Mouse (Mus musculus) c-Kit-positive CD71-negative TER-119-negative erythroid progenitor cells, embryonic 14.5 days (primary cell): ENCODE measurements around the gene Nup93.
A peak's percentile ranks its signal among the peaks of the same experiment; 100 is the strongest.
"Not testable (repeated sequence)": the region's sequence is repeated elsewhere in the genome, so short reads cannot be mapped to it uniquely, and the experiment has no call there.

Experiments
- DNase-seq: peaks from one replicate; pipeline ENCODE4 v3.0.0-alpha.2; 2013; ENCODE audit warnings: low read depth

The Nup93 gene

DNA sequence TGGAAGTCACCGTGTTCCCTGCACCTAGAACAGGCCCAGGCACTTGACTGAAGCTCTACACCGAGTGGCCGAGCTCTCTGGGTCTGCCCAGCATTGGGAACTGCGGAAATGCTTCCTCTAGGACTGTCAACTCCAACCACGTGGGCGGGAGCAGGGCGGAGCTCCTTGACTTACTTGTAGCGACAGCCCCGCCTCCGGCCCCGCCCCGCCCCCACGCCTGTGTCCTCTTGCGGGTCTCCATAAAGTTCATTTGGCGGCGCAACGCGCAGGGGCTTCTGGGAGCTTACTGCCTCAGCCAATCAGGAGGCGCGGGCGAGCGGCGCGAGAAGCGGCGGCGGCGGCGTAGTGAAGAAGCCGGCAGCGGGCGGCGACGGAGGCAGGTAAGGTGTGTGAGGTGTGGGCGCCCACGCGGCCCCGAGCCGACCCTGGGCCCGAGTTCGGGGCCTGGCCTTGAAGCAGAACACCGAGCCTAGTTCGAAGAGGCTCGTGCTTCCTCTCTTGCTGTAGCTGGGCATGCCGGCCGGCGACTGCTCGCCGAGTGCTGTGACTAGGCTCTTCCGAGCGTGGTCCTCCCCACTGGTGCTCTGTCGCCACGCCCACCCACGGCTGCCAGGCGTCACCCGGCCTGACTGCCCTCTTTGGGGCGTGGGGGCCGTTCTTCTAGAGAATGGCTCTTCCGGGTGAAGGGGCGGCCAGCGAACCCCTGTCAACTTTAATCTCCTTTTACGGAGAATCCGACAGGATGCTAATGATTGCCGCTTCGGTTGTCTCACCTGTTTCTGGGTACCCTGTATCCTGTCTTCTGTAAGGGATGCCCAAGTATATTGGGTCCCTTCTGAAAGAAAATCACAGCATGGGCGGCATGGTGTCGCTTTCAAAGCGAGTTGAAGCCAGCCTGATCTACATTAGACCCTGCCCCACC is at the start of gene Nup93:
TSS of gene Nup93 (plus strand) at position 313 of the 922 bp plus-strand sequence.
- DNase-seq: peak; percentile 94

DNA sequence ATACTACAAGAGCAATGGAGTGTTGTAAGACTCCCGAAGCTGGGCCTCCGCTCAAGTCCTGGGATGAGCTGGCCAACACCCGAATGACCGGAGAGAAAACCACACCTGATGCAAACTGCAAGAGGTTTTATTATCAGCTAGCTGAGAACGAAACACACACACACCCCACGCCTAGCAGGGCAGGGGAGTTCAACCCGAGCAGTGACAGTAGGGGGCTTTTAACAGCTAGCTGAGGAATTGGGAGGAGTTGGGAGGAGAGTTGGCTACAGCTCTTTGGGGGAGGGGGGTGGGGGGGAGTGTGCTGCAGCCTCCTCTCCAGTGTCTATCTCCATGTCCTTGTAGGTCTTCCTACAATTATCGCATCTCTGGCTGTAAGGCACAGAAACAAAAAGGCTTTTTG is 48.6 kb upstream of the Nup93 start:
- not testable (repeated sequence) for DNase-seq

DNA sequence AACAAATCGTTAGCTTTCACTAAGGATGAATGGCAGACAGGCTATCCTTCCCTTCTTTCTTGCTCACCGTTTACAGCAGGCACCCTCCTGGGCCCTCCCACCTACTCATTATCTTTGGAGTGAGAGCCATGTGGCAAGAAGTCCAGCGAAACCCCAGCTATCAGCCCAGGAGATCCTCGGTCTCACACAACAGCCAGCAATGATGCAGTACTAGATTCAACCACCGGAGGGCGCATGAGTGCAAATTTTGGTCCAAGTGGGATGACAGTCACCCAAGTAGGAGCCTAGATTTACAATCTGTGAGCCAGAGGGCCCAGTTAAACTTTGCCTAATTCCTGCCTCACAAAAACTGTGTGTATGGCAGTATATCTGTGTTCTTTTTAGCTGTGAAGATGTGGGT is 47.1 kb upstream of the Nup93 start:
- peak; percentile 83 for DNase-seq

DNA sequence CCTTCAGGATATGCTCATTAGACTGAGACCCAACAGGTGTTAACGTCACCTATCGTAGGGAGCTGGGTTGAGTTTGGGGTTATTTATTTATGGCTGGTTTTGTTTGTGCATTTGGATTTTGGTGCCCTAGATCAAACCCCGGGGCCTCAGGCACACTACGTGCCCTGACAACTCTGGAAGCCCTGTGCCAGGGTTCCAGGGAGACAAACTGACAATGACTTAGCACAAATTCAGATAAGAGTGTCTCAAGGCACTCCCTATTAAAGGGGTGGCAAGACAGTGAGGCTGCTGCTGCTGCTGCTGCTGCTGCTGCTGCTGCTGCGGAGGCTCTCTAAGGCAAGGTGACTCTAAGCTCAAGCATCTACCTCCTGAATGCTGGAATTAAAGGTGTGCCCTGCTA is 44.8 kb upstream of the Nup93 start:
- no peak for DNase-seq

DNA sequence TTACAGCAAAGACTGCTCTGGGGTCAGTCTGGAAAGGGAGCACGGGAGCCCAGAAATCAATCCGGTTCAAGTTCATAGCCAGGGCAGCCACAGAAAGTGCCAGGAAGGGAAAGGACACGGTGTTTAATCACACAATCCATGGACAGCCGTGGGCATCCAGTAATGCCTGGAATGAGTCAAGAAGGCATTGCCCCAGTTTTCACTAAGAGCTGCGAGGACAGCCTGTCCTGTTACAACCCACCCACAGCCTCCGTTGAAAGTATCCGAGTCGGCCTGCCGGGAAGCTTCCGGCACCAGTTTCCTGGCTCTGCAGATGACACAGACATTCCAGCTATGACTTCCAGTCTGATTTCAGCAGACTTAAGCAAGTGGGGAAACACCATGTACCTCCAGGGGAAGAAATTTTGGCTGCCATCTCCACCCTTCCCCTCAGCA is 43.0 kb upstream of the Nup93 start:
- no peak for DNase-seq

DNA sequence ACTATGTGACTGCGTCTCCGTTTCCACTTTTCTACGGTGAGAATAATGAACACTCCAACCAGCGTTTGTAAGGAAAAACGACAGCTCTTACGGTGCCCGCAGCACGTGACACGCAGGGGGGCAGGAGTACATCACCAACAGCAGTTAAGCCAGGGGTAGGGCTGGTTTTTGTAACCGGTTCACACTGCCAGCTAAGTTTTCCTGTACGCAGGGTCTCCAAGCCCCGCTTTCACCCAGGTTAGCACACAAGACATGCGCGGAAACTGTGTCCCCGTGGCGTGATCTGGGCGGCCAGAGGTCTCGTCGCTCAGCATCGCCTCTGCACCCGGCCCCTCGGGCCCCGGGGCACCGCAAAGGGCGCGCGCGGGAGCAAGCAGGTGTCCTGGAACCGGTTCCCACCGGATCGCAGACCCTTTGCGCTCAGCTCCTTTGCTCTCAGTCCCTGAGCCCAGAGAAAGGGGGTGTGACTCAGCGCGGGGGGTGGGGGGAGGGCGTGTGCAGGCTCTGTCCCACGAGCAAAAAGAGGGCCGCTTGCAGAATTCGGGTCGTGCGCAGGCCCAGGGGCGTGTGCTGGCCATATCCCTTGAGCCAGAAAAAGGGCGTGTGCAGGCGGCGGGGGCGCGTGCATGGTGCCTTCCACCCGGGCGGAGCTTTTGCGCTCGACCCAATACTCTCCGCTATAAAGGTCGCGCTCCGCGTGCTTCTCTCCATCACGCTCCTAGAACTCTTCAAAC is 42.1 kb upstream of the Nup93 start, which contains the start of gene Mt2:
TSS of gene Mt2 (plus strand) at position 590 of the 734 bp plus-strand sequence.
- peak; percentile 64 for DNase-seq

DNA sequence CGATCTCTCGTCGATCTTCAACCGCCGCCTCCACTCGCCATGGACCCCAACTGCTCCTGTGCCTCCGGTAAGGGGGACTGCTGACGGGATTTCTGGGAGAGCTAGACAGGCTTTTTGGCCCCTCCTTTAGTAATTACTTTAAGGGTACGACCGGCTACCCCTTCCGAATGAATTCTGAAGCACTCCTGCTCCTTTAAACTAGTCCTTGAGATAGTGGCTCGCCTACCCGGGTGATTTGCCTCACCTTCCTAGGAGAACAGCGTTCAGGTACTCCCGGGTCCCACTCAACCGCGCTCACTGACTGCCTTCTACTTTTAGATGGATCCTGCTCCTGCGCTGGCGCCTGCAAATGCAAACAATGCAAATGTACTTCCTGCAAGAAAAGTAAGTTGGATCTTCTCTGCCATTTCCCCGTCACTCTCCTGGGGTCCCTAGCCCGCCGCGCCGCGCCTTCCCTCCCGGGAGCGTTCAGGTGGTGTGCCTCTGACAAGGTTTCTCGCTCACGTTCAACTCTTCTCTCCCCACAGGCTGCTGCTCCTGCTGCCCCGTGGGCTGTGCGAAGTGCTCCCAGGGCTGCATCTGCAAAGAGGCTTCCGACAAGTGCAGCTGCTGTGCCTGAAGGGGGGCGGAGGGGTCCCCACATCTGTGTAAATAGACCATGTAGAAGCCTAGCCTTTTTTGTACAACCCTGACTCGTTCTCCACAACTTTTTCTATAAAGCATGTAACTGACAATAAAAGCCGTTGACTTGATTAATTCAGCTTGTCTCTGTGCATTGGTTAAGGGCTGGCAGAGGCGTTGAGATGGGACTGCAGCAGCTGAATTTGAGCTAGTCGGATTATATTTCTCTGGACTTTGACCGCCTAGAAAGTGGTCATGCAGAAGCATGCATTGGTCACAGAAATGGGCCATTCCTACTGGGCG is 41.3 kb upstream of the Nup93 start:
- DNase-seq: no peak

DNA sequence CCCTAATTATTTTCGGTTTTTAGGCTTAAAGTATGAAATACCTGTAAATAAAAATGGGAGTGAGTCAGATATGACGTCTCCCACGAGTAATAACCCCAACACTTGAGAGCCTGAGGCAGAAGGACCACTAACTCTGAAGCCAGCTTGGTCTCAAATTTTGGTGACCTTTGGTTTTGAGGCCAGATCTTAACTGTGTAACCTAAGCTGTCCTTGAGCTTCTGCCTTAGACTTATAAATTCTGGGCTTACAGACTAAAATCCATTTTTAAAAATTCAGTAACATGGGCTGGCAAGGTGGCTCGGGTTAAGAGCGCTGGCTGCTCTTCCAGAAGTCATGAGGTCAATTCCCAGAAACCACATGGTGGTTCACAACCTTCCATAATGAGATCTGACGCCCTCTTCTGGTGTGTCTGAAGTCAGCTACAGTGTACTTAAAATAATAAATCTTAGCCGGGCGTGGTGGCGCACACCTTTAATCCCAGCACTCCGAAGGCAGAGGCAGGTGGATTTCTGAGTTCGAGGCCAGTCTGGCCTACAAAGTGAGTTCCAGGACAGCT is 40.4 kb upstream of the Nup93 start:
- DNase-seq: no peak

DNA sequence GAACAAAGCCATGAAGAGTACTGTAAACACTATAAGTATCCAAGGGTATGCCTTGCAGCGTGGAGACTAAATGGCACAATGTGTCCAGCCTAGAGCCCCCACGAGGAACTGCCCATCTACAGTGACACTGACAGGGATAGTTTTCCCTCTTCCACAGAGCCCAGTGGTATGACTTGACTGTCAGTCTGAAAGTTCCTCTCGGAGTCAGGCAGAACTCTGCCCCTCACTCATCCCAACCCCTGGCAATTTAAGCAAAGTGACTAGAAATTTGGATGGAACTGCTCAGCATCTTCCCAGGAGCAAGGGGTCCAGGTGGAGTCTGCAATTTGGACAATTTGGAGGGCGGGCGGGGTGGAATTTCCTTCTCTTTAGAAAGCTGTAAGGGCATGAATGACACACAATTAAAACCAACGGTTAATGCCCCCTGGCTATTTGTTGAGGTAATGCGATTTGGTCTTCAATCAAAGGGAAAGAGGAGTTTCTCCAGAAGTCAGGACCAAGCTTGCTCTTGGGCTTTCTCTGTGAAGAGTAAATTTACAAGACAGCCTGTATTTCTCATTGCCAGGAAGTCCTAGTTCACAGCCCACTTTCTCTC is 39.6 kb upstream of the Nup93 start:
- DNase-seq: no peak

DNA sequence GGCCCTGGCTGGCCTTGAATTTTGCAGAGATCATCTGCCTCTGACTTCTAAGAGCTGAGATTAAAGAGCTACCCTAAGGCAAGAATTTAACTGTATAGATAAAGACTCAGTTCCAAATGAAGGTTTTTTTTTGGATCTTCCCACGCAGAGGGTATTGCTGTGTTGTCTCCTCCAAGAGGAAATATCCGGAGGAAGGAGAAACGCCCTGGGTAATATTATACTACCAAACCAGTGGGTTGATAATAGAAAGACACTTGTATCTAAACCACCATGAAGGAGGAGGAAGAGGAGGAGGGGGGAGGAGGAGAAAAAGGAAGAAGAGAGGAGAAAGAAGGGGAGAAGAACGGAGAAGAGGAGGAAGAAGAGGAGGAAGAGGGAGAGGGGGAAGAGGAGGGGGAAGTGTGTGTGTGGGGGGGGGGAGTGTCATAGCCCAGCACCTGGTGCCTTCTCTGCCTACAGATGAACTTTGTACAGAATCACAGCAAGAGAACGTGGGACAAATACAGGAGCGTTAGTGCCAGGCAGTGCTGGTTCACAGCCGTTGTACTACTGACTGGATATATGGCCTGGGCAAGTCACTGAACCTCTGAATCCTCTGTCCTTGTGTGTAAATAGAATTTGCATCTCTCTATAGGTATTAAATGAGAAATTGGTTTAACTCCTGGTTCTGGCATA is 36.5 kb upstream of the Nup93 start:
- no peak for DNase-seq

DNA sequence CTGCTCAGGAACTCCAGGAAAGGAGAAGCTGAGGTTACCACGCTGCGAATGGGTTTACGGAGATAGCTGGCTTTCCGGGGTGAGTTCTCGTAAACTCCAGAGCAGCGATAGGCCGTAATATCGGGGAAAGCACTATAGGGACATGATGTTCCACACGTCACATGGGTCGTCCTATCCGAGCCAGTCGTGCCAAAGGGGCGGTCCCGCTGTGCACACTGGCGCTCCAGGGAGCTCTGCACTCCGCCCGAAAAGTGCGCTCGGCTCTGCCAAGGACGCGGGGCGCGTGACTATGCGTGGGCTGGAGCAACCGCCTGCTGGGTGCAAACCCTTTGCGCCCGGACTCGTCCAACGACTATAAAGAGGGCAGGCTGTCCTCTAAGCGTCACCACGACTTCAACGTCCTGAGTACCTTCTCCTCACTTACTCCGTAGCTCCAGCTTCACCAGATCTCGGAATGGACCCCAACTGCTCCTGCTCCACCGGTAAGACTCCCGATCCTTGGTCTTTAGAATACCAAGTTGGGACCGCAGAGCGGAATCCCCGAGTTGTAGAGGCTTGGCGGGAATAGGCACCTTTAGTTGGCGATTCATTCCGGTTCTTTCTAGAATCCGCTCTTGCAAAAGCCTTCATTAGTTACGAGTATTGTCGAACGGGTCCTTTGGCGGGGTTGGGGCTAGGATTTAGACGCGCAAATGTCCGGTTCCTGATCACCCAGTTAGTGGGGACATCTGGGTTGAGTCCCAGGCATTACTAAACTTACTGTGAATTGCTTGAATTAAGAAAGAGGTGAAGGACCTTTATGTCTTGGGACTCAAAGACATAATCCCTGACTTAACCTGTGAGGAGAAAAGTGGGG is 35.3 kb upstream of the Nup93 start, which contains the start of gene Mt1:
TSS of gene Mt1 (plus strand) at position 226 of the 856 bp plus-strand sequence.
- peak; percentile 89 for DNase-seq

DNA sequence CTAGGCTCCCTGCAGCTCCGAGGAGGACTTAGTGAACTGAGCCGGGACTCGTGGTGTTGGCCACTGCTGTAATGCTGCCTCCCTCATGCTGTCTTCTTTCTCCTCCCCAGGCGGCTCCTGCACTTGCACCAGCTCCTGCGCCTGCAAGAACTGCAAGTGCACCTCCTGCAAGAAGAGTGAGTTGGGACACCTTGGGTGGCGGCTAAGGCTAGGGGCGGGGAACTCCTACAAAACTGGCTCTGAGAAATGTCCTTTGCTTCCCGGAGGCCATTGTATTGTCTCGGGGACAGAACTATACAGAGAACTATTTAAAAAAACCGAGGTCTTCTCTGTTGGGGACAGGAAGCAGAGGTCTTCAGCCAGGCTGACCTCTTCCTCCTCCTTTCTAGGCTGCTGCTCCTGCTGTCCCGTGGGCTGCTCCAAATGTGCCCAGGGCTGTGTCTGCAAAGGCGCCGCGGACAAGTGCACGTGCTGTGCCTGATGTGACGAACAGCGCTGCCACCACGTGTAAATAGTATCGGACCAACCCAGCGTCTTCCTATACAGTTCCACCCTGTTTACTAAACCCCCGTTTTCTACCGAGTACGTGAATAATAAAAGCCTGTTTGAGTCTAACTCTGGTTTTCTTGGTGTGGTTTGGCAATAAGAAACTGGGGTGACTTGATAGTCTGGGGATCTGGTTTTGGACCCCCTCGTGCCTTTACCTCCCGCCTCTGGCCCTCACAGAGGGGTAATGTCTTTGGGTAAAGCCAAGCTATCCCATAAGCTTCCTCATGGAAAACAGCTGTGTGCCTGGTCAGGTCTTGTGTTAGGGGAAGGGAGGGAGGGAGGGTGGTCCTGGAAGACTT is 34.4 kb upstream of the Nup93 start:
- DNase-seq: no peak

DNA sequence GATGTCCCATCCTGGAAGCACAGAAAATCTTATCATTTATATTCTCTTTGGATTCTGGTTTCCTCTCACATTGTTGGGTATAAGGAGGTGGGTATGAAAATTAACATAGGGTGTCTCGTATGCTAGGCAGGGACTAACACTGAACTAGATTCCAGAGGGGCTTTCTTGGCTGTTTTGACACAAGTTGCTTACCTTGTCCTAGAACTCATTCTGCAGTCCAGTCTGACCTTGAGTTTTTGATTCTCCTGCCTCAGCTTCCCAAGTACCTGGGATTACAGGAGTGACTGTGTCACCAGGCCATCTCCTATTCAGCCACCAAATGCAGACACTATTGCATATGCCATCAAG is 33.8 kb upstream of the Nup93 start:
- no peak for DNase-seq

DNA sequence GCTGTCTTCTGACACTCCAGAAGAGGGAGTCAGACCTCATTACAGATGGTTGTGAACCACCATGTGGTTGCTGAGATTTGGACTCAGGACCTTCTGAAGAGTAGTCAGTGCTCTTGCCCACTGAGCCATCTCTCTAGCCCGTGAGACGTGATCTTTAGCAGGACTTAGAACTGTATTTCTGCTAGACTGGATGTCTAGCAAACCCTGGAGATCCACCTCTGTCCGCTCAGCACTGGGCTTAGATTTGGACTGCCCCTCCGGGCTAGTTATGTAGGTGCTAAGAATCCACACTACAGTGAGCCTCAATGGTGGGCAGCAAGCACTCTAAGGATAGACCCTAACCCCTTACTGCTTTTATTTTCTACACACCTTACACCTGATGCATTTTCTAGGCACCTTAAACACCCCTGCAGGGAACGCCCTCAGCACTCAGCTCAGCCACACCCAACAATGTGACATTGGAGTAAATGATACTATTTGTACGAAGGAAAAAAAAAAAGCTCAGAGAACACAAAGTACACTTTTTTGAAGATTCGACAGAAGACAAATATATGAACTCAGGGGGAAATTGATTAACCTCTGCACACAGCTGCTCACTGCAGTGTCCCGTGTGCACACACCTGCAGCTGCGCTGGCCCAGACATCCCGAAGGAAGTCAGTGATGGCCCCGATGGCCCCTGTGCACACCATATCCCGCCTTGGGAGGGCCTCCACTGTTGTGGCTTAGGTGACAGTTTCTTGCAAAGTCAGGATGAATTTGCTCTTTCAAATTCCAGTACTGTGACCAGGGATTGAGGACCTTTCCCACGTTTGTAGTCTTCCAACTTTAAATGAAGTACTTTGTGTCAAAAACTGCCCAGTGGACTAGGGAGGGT is 32.1 kb upstream of the Nup93 start:
- no peak for DNase-seq

DNA sequence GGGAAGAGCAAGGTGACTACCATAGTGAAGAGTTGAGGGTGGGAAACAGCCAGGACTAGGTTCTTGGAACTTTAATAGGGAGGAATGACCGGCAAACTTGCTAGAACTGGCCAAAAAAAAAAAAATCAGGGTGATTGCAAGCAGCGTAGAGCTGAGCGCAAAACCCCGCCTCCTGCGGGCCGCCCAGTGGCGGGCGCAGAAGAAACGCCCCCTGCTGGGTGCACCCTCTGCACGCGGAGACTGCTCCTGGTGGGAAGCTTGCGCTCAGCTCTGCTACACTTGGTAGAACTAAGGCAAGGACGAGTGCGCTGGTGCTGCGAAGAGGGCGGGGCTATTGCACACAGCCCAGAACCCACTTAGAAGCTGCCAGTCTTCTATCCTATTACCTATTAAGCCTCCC is 31.2 kb upstream of the Nup93 start:
- DNase-seq: peak; percentile 78

DNA sequence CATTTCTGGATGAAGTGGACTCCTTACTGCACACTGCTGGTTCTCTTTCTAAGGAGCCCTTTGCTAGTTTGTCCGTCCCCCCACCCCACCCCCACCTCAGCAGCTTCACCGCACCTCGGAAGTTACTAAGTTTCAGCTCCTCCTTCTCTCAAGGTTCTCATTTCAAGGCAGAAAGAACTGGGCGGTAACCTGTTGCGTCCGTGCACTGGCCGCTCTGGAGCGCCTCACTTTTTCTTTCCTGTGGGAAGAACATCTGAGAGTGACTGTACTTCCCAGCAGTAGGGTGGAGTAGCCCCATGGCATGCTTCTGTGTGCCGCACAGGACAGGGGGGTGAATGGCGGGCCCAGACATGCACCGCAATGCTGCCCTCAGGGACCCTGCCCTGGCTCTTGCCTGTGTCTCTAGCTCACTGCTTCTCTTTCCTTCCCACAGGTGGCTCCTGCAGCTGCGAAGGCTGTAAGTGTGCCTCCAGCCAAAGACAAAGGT is 30.0 kb upstream of the Nup93 start:
- no peak for DNase-seq

DNA sequence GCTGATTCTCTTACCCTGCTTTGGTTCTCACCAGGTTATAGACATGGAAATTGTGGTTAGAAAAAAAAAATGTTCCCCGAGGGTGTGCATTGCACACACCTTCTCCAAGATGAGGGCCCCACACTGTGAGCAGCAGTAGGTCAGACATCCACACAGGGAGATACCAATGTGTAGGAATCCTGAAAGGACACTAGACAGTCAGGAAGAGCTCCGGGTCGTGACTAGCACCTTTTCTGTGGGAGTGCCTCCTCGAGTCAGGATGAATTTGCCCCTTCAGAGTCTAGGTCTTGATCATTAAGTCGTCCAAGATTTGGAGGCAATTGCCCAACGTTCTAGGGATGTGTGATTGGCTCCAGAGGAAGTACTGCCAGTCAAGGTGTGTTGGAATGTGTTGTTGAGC is 28.6 kb upstream of the Nup93 start:
- DNase-seq: no peak

DNA sequence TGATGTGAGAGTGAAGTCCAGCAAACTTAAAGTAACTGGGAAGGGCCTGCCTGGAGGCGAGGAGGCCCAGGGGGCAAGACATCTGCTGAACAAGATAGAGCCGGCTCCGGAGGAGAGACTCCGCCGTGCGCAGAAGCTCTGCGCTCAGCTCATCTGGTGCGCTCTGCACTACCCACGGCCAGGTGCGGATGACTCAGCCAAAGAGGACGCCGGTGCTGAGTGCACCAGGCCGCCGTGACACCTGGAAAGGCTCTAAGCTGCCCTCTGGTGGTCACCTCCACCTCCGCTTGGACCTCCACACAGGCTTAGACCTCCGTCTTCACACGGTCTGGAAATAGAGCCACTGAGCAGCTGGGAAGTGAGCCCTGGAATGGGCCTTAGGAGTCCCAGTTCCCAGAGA is 27.8 kb upstream of the Nup93 start:
- DNase-seq: no peak
